Mouse (Mus musculus) layer of hippocampus, postnatal 36 days (tissue): ENCODE data around the gene Gm10378. TPM values are rescaled to one million over a fixed set of nuclear protein-coding genes. Genes with fewer than 3 reads are reported as not detected.
"Not testable (repeated sequence)": the region's sequence is repeated elsewhere in the genome, so short reads cannot be mapped to it uniquely, and the experiment has no call there.

Experiments used
- DNase-seq, 2 experiments: peaks; one replicate each; pipeline ENCODE4 v3.0.0; 2022
- microRNA-seq, 2 experiments: library from miRNA; unstranded; fragments of <30 nt; microRNA quantifications; one replicate each; pipeline ENCODE4 v1.2.0; 2021
- total RNA-seq, 2 experiments: library from RNA; stranded (reverse); gene quantifications; 2 replicates each; pipeline ENCODE4 v1.2.3; 2021

Gene Gm10378
- not detected for total RNA-seq

DNA sequence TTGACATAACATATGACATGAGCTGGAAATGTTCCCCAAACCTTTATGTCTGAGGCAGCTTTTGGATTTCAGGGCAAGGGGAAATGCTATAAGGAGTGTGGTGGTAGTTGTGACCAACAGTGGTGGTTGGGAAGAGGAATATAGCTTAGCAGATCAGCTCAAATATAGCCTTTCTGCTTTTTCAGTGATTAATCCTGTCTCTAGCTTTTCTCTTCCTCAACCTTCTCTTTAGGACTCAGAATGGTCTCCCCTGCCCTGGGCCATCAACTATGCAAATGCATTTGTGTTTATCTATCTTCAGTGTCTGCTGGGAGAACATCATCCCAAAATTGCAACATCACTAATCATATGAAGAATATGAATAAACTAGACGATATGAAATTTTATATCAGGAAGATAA, at the start of gene Gm10378:
Gm10378 (plus strand) TSS at position 301 of the 400 bp plus-strand sequence.
- not testable (repeated sequence) for DNase-seq

DNA sequence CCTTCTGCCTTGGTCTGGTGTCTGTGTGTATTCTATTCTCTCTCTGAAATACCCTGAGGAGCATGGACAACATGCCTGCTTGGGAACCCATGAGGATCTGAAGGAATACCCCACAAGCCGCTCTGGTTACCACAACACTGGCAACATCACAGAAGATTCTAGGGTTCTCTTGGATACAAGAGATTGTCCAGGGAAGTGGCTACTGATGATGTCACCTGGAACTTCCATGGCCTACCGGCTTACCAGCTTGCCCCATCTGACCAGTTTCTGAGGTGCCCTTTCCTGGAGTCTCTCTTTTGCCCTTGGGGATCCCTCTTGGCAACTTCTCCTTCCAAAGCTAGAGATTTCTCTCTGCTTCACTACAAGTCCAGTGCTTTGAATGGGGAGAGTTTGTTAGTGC, 13.9 kb upstream of the Gm10378 start, which contains the start of gene Gm3633:
Gm3633 (minus strand) TSS at position 101 of the 400 bp plus-strand sequence.
- not testable (repeated sequence) for DNase-seq

Small RNA genes within 50 kb of the gene (microRNA-seq; reads per million reads assigned to microRNA genes)
- gene Gm23620 = 0 reads per million in 2 experiments
- 0 reads per million in 2 experiments for gene Gm25228

Other genes with a start within 250 kb of the Gm10378 start
- not detected for gene Gm8005, start 216.3 kb upstream of the Gm10378 start, total RNA-seq
- gene Gm8011, start 192.1 kb upstream of the Gm10378 start, total RNA-seq = not detected
- not detected for gene Gm8020, start 153.6 kb upstream of the Gm10378 start, total RNA-seq
- not detected for gene Gm8024, start 131.7 kb upstream of the Gm10378 start, total RNA-seq
- gene Gm17124, start 56.1 kb upstream of the Gm10378 start, total RNA-seq = not detected
- gene Gm3633, start 14.0 kb upstream of the Gm10378 start, total RNA-seq = not detected
- not detected for gene Gm3015, start 112.9 kb downstream of the Gm10378 start, total RNA-seq
- gene Gm10377, start 142.0 kb downstream of the Gm10378 start, total RNA-seq = not detected
- gene Gm21977, start 197.5 kb downstream of the Gm10378 start, total RNA-seq = not detected